Mouse (Mus musculus) thymus, adult 18-20 months (tissue): ENCODE data around the gene Cyp51.
"Not testable (repeated sequence)": the region's sequence is repeated elsewhere in the genome, so short reads cannot be mapped to it uniquely, and the experiment has no call there.

ENCODE experiments used
- DNase-seq, 2 experiments: peaks; one replicate each; pipeline ENCODE4 v3.0.0; 2022; ENCODE audit warnings: mixed read lengths in 2 of 2

Cyp51 gene

DNA sequence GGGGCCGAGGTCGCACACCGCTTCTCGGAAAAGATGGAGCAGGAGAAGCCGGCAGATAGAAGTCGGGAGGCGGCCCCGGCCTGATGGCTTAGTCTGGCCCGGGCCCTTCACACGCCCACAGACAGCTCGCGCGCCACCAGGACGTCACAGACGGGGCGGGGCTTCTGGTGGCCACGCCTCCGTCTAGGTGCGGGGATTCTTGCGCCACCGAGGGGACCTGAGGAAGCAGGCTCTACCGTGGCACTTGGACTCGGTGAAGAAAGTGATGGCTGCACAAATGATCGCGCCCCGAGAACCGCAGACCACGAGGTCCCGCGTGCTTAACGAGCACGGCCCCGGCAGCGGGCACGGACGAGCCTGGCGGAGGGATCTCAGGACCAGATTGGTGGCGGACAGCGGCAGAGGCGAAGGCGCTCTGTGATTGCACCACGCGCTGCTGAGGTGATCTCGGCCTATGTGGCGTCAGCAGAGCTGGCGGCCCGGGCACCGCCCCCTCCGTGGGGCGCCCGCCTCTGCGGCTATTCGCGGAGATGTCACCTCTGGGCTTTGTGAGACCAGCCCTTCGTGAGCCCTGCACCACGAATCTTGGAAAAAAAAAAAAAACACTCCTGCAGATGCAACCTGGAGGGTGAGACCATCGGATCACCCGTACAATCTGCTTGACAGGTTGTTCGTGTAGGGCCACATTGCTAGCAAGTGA is at the start of gene Cyp51:
Cyp51 (minus strand) TSS at position 406 of the 700 bp plus-strand sequence.
- peak; percentile 82 to 83 for DNase-seq

DNA sequence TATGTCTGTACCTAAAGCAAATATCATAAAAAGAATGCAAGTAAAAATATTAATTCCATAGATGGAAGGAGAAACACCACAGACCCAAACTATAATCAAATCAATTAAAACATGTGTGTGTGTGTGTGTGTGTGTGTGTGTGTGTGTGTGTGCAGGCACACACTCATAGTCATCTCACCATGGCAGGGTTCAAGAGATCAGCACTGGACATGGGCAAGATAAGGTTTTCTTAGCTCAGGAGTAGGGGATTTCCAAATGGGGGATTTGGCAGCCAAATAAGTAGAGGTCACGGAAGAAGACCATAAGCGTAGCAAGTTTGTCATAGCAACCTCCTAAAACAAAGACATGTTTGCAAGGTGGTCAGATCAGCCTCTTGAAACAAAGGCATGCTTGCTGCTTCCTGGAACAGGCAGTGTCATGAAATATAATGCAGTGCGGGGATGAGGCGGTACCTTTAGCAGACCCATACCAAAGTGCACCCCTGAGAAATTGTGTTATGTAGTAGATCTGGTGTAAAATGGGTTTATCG is 8.1 kb upstream of the Cyp51 start:
- no peak for DNase-seq

DNA sequence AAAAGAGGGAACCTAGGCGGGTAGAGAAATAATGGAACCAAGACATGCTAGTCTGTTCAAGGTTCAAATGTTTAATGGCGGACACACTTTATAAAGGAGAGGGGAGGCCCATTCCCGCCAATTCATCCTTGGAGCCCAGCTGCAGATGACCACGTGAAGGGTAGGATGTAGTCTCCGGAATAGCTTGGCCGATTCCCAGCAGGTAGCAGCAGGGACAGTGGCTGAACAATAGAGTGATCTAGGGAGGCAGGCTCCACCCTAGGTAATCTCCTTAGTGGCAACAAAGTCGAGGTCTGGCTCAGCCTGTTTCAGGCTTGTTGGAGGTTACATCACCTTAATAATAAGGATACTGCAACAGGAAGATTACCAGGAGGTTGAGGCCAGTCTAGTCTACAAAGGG is 2.5 kb upstream of the Cyp51 start:
- DNase-seq: not testable (repeated sequence)

DNA sequence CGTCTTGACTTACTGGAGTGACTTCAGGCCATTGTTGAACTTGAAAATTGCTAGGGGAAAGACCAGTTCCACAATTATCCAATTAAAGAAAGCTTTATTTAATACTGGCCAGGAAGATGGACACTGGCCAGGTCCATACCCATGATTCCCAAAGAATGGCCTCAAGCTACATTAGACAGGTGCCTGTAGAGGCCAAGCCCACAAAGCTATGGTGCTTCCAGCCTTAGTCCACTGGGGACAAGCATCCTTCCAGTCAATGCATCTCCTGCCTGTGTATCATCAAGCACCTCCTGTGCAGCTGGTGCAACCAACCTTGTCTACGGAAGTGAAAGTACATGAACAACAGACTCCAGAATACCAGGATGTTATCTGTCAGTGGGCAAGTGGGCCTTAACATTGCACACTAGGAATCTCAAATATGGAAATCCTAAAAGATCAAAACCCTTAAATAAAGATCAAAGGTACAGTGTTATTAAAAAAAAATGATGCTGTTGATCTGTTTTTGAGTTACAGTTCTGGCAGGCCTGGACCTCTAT is 1.2 kb upstream of the Cyp51 start:
- DNase-seq: no peak

- DNase-seq: no peak
Measured at GRCm38 (mm10) chr5:4103626-4104340, 763 bp downstream of the Cyp51 start.

DNA sequence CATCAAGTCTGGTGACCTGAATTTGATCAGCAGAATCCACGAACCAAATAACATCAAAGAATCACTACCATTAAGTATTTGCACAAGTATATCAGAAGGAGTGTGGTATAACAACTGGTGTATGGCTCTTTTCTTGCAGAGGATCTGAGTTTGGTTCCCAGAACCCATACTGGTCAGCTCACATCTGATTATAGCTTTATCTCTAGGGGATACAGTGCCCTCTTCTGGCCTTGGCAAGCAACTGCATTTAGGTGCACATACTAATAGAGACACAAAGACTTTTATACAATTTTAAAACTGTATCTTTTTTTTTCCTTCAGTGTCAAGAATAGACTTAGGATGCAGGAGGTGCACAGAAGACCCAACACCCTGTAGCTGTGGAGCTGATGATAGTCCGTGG is 2.8 kb downstream of the Cyp51 start:
- no peak for DNase-seq

DNA sequence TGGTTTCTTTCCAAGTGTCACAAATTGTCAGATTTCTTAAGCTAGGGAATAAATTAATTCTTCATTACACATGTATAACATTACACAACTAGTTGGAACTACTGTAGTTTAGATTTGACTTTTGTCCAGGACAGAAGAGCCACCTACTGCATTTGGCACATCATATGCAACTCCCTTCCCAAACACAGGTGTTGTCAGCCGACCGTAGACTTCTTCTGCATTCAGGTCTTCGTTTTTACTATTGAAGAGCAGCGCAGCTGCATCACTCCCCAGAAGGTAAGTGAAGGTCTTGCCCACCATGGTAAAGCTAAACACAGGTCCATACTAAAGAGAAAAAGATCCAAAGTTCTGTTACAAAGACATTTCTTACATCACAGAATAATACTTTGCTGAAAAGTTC is 3.5 kb downstream of the Cyp51 start:
- no peak for DNase-seq

DNA sequence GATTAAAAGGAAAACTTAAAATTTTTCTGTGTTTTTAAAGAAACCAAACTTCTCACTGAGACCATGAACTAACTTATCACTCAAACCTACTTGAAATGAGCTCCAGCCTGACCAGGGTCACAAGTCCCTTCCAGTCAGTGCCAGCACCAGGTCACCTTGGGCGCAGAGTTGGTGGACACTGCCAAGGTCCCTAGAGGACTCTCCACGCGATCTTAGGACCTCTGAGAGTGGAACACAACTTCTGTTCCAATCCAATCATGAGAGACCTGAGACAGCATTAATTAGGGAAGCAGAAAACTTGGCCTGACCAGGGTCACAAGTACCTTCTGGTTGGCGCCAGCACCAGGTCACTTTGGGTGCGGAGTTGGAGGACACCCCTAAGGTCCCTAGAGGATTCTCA is 10.1 kb downstream of the Cyp51 start:
- DNase-seq: no peak

- DNase-seq: no peak
Measured at GRCm38 (mm10) chr5:4088190-4088589, 16.4 kb downstream of the Cyp51 start.

DNA sequence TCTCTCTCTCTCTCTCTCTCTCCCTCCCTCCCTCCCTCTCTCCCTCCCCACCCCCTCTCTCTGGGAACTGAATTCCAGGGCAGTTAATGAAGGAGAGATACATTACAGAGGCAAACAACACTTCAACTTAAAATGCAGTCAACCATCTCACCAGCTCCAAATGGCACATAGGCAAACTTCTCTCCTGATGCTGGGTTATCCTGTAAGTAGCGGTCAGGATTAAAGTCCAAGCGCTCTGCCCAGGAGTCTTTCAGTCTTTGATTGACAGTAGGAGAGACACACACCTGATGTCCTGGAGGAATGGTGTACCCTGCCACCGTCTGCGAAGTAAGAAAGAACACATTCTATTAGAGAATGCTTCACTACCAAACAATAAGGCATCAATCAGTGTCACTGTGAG is 18.2 kb downstream of the Cyp51 start:
- DNase-seq: no peak

DNA sequence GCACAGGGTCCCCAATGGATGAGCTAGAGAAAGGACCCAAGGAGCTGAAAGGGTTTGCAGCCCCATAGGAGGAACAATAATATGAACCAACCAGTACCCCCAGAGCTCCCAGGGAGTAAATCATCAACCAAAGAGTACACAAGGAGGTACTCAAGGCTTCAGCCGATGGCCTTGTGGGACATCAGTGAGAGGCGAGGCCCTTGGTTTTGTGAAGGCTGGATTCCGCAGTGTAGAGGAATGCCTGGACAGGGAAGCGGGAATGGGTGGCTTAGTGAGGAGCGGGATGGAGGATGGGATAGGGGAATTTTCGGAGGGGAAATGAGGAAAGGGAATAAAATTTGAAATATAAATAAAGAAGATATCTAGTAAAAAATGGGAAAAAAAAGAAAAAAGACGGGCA is 19.6 kb downstream of the Cyp51 start:
- no peak for DNase-seq

GRCm38 (mm10) chr5:4081513-4081912 is 23.0 kb downstream of the Cyp51 start:
- DNase-seq: no peak

DNA sequence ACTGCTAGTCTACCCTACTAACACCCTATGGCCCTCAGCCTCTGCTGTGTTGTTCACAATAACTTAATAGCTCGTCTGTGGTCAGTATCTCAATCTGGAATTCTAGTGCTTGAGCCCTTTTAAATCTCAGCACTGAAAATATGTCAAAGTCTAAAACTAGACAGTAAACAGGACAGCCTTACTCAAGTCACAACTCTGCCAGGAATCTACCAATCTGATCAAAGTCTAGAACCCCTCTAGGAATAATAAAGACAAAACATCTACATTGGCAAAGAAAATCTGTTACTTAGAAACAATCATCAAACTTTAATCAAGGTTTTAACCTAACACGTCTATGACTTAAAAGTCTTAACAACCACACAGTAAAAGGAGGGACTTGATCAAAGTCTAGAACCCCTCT is 23.7 kb downstream of the Cyp51 start:
- no peak for DNase-seq

DNA sequence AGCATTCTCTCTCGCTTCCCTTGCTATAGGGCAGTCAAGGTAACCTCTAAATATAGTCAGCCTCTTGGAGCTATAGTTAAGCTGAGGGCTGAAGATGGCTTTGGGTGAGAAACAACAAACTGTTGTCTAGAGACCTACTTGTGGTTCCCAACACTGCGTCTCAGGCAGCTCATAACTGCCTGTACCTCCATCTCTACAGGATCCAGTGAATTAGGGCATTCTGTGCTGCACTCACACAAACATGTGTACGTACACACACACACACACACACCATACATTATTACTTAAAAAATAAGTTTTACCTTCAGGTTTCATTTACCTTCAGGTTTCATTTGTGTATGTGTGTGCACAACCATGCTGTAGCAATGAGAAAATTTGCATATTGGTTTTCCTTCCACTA is 25.5 kb downstream of the Cyp51 start:
- DNase-seq: no peak

DNA sequence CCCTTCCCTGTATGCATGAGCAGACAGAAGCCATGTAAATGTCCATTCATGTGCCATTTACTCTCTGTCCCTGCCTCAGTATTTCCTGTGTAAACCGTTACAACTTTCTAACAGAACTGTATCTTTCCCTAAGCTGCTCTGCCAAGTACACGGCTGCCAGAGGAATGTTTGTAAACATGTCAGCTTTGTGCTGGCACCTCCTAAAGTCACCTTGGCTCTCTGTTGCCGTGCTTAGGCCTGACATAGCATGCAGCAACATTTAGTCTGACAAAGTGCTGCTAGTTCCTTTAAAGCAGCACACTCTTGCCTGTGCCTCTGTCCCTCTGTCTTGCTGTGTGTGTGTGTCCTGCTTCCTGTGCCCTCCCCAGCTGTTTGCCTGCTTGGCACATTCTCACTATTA is 37.3 kb downstream of the Cyp51 start:
- DNase-seq: no peak

DNA sequence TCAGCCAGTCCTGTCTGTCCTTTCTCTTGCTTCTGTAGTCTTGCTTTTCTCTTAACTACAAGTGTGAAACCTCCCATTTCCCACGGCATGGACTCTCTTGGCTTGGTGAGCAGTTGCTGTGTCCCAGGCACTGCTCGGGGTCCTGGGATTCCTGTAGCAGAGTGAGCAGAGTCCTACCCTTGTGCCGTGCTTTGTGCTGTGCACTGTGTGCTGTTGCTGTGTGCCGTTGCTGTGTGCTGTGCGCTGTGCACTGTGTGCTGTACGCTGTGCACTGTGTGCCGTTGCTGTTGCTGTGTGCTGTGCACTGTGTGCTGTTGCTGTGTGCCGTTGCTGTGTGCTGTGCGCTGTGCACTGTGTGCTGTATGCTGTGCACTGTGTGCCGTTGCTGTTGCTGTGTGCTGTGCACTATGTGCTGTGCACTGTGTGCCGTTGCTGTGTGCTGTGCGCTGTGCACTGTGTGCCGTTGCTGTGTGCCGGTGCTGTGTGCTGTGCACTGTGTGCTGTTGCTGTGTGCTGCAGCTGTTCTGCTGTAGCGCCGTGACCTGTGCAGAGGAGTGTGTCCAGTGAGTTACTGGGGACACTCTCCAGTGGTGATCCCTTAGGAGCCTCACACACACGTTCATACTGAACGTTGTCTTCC is 38.0 kb downstream of the Cyp51 start:
- DNase-seq: no peak

DNA sequence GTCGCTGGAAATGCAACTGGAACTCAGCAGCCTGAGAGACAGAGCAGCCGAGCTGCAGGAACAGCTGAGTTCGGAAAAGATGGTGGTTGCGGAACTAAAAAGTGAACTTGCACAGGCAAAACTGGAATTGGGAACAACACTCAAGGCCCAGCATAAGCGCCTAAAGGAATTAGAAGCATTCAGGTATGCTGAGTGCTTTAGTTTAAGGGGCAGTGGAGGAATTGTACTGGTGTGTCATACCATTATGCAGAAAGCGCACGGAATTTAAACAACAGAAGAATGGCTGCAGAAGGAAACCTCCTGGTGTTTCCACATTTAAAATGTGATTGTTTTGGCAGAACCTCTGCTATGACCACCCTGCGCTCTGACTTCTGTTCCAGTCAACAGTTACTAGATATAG is 44.2 kb downstream of the Cyp51 start:
- no peak for DNase-seq

DNA sequence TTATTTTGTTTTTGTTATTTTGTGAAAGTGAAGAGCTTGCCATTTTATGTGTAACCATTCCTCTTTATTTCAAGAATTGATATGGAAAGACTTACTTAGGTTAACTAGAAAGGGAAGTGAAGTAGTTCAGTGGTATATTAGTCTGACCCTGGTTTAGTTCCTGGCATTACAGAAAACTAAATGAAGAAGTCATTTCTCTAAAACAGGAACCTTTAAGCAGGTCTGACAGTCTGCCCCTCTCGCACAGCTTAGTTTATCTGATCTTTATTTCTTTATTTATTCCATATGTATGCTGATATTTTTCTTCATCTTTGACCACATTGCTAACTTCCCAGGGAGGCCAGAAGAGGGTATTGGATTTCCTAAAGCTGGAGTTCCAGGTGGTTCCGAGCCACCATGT is 63.6 kb downstream of the Cyp51 start:
- DNase-seq: no peak

- no peak for DNase-seq
Measured at GRCm38 (mm10) chr5:4040372-4040771, 64.2 kb downstream of the Cyp51 start.

GRCm38 (mm10) chr5:4039351-4039750 is 65.2 kb downstream of the Cyp51 start:
- DNase-seq: no peak

- DNase-seq: no peak
Measured at GRCm38 (mm10) chr5:4036686-4037085, 67.9 kb downstream of the Cyp51 start.

GRCm38 (mm10) chr5:4031846-4032245 is 72.7 kb downstream of the Cyp51 start:
- no peak for DNase-seq
